Mouse (Mus musculus) CH12.LX (cell line): ENCODE measurements around the gene Psma6. TPM values are rescaled to one million over a fixed set of nuclear protein-coding genes. Genes with fewer than 3 reads are reported as not detected.

Source experiments
- DNase-seq: peaks from one replicate; pipeline ENCODE4 v3.0.0-alpha.2; 2013; ENCODE audit errors: extremely low read depth
- H3K27ac ChIP-seq: 2 replicates; pipeline ENCODE4 v1.5.1; 2012; ENCODE audit warnings: low read depth, mild to moderate bottlenecking, control low read depth, moderate library complexity; ENCODE audit not compliant: insufficient read depth
- H3K27me3 ChIP-seq: replicated peaks from 2 replicates; pipeline ENCODE3; 2012; ENCODE audit warnings: inconsistent platforms
- H3K36me3 ChIP-seq, 2 experiments: replicated peaks in 1 of 2; 2 replicates each; pipeline versions ENCODE3 to v1.6.1; 2012; ENCODE audit warnings: inconsistent platforms in 1 of 2, low read length in 1 of 2, mild to moderate bottlenecking in 1 of 2, mixed read lengths in 1 of 2, moderate library complexity in 1 of 2; ENCODE audit not compliant: control insufficient read depth in 1 of 2, insufficient read depth in 1 of 2
- H3K4me1 ChIP-seq, 2 experiments: 2 replicates each; pipeline ENCODE4 v1.6.1; 2012; ENCODE audit warnings: inconsistent platforms in 1 of 2, moderate library complexity in 1 of 2; ENCODE audit not compliant: insufficient read depth in 2 of 2, control insufficient read depth in 1 of 2
- H3K4me2 ChIP-seq: 2 replicates; pipeline ENCODE4 v1.6.1; 2012; ENCODE audit warnings: low read depth, mild to moderate bottlenecking, control low read depth; ENCODE audit not compliant: poor library complexity, insufficient read depth, severe bottlenecking
- H3K4me3 ChIP-seq, 3 experiments: fragments of 150-350 bp in 1 of 3; sonication (generic) in 1 of 3; replicated peaks in 1 of 3; 2 replicates each; pipeline versions ENCODE3 to v1.5.1; 2011 to 2012; ENCODE audit warnings: low read depth in 2 of 3, low read length in 2 of 3, mild to moderate bottlenecking in 2 of 3, moderate library complexity in 2 of 3, control low read depth in 1 of 3, improper control_type of control experiment in 1 of 3, inconsistent platforms in 1 of 3, mixed read lengths in 1 of 3; ENCODE audit not compliant: poor library complexity in 1 of 3
- H3K79me2 ChIP-seq: replicated peaks from 2 replicates; pipeline ENCODE4 v1.6.1; 2012; ENCODE audit warnings: mild to moderate bottlenecking, moderate library complexity; ENCODE audit not compliant: control insufficient read depth, poor library complexity, insufficient read depth, severe bottlenecking; ENCODE audit errors: extremely low read depth
- H3K9ac ChIP-seq: 2 replicates; pipeline ENCODE4 v1.6.1; 2012; ENCODE audit warnings: low read depth, mild to moderate bottlenecking, control low read depth, moderate library complexity; ENCODE audit not compliant: insufficient read depth
- H3K9me3 ChIP-seq: replicated peaks from 2 replicates; pipeline ENCODE3; 2012; ENCODE audit warnings: low read length, inconsistent platforms, mixed read lengths
- CHD1 ChIP-seq: IDR thresholded peaks from 2 replicates; pipeline ENCODE4 v1.6.1; 2012; ENCODE audit warnings: low read depth, low read length, improper control_type of control experiment, inconsistent platforms
- CHD2 ChIP-seq: IDR thresholded peaks from 2 replicates; pipeline ENCODE4 v1.6.1; 2011; ENCODE audit warnings: low read length, improper control_type of control experiment
- CTCF ChIP-seq, 2 experiments: IDR thresholded peaks in 1 of 2; conservative IDR thresholded peaks in 1 of 2; 2 replicates each; pipeline ENCODE4 v1.5.1; 2011 to 2012; ENCODE audit warnings: low read depth in 2 of 2, low read length in 2 of 2, improper control_type of control experiment in 1 of 2, inconsistent platforms in 1 of 2, mild to moderate bottlenecking in 1 of 2, moderate library complexity in 1 of 2
- E2F4 ChIP-seq: IDR thresholded peaks from 2 replicates; pipeline ENCODE4 v1.6.1; 2011; ENCODE audit warnings: low read depth, low read length, improper control_type of control experiment; ENCODE audit not compliant: insufficient replicate concordance
- ELF1 ChIP-seq: IDR thresholded peaks from 2 replicates; pipeline ENCODE4 v1.6.1; 2014; ENCODE audit warnings: low read depth, mild to moderate bottlenecking, inconsistent platforms, low read length, improper control_type of control experiment
- ETS1 ChIP-seq: conservative IDR thresholded peaks from 2 replicates; pipeline ENCODE4 v1.6.1; 2012; ENCODE audit warnings: low read depth, mild to moderate bottlenecking, inconsistent platforms, low read length, improper control_type of control experiment, moderate library complexity
- GABPA ChIP-seq: IDR thresholded peaks from 2 replicates; pipeline ENCODE4 v1.6.1; 2012; ENCODE audit warnings: low read depth, low read length, improper control_type of control experiment, inconsistent platforms; ENCODE audit not compliant: insufficient replicate concordance
- HCFC1 ChIP-seq: IDR thresholded peaks from 2 replicates; pipeline ENCODE4 v1.6.1; 2012; ENCODE audit warnings: low read depth, mild to moderate bottlenecking, inconsistent platforms, low read length, improper control_type of control experiment
- IRF4 ChIP-seq: IDR thresholded peaks from 2 replicates; pipeline ENCODE4 v1.6.1; 2014; ENCODE audit warnings: low read depth, mild to moderate bottlenecking, inconsistent platforms, low read length, improper control_type of control experiment
- JUN ChIP-seq: IDR thresholded peaks from 2 replicates; pipeline ENCODE4 v1.6.1; 2011; ENCODE audit warnings: low read depth, mild to moderate bottlenecking, low read length, improper control_type of control experiment, moderate library complexity; ENCODE audit not compliant: insufficient read depth
- KAT2A ChIP-seq: IDR thresholded peaks from 2 replicates; pipeline ENCODE4 v1.6.1; 2012; ENCODE audit warnings: low read length, improper control_type of control experiment, inconsistent platforms; ENCODE audit not compliant: insufficient replicate concordance
- MAFK ChIP-seq: IDR thresholded peaks from 2 replicates; pipeline ENCODE4 v1.6.1; 2011; ENCODE audit warnings: low read length, improper control_type of control experiment; ENCODE audit not compliant: insufficient replicate concordance
- MAX ChIP-seq: IDR thresholded peaks from 2 replicates; pipeline ENCODE4 v1.6.1; 2011; ENCODE audit warnings: low read length, improper control_type of control experiment
- MAZ ChIP-seq: IDR thresholded peaks from 2 replicates; pipeline ENCODE4 v1.6.1; 2012; ENCODE audit warnings: low read depth, mild to moderate bottlenecking, inconsistent platforms, low read length, improper control_type of control experiment, moderate library complexity
- MEF2A ChIP-seq: IDR thresholded peaks from 2 replicates; pipeline ENCODE4 v1.6.1; 2014; ENCODE audit warnings: low read depth, mild to moderate bottlenecking, inconsistent platforms, low read length, improper control_type of control experiment, borderline replicate concordance
- MYC ChIP-seq: IDR thresholded peaks from 2 replicates; pipeline ENCODE4 v1.6.1; 2011; ENCODE audit warnings: low read depth, mild to moderate bottlenecking, improper control_type of control experiment, low read length
- NELFE ChIP-seq: IDR thresholded peaks from 2 replicates; pipeline ENCODE4 v1.6.1; 2011; ENCODE audit warnings: low read depth, low read length, improper control_type of control experiment
- NRF1 ChIP-seq: IDR thresholded peaks from 2 replicates; pipeline ENCODE4 v1.6.1; 2014; ENCODE audit warnings: low read depth, mild to moderate bottlenecking, inconsistent platforms, low read length, improper control_type of control experiment, moderate library complexity
- PAX5 ChIP-seq: IDR thresholded peaks from 2 replicates; pipeline ENCODE4 v1.6.1; 2012; ENCODE audit warnings: low read length, inconsistent platforms, mixed read lengths
- POLR2A ChIP-seq: IDR thresholded peaks from 2 replicates; pipeline ENCODE4 v1.6.1; 2011; ENCODE audit warnings: low read depth, mild to moderate bottlenecking, improper control_type of control experiment, low read length
- POLR2AphosphoS2 ChIP-seq: IDR thresholded peaks from 2 replicates; pipeline ENCODE4 v1.6.1; 2011; ENCODE audit warnings: low read depth, low read length, improper control_type of control experiment
- SIN3A ChIP-seq: IDR thresholded peaks from 2 replicates; pipeline ENCODE4 v1.6.1; 2012; ENCODE audit warnings: low read length, improper control_type of control experiment, inconsistent platforms
- TCF12 ChIP-seq: IDR thresholded peaks from 2 replicates; pipeline ENCODE4 v1.6.1; 2014; ENCODE audit warnings: low read depth, mild to moderate bottlenecking, inconsistent platforms, low read length, improper control_type of control experiment
- USF2 ChIP-seq: conservative IDR thresholded peaks from 2 replicates; pipeline ENCODE4 v1.6.1; 2011; ENCODE audit warnings: low read depth, low read length, improper control_type of control experiment
- ZC3H11A ChIP-seq: IDR thresholded peaks from 2 replicates; pipeline ENCODE4 v1.6.1; 2012; ENCODE audit warnings: low read depth, mild to moderate bottlenecking, inconsistent platforms, low read length, improper control_type of control experiment
- ZKSCAN1 ChIP-seq: IDR thresholded peaks from 2 replicates; pipeline ENCODE4 v1.6.1; 2012; ENCODE audit warnings: low read depth, inconsistent platforms, low read length, improper control_type of control experiment, borderline replicate concordance
- ZMIZ1 ChIP-seq: IDR thresholded peaks from 2 replicates; pipeline ENCODE4 v1.6.1; 2012; ENCODE audit warnings: low read depth, mild to moderate bottlenecking, inconsistent platforms, low read length, improper control_type of control experiment
- ZNF384 ChIP-seq: IDR thresholded peaks from 2 replicates; pipeline ENCODE4 v1.6.1; 2012; ENCODE audit warnings: low read depth, low read length, improper control_type of control experiment, inconsistent platforms
- dilution Hi-C: fragments of 300-500 bp; cut with MboI; formaldehyde crosslinking; loops from 2 replicates; pipeline ENCODE4 v1.14.3; 2020; ENCODE audit warnings: low sequenced_read_pairs; ENCODE audit not compliant: extremely low pct_unique_long_range_greater_than_20kb, extremely low pct_ligation_motif_present
- in situ Hi-C: fragments of 300-500 bp; cut with MboI; formaldehyde crosslinking; loops from 3 replicates; pipeline ENCODE4 v1.14.3; 2019; ENCODE audit warnings: low sequenced_read_pairs, low pct_ligation_motif_present, low pct_unique_long_range_greater_than_20kb, mixed read lengths
- polyA plus RNA-seq: library from polyadenylated mRNA; unstranded; fragments of >175 nt; gene quantifications from 2 replicates; pipeline ENCODE4 v1.2.1, GENCODE M21; 2012; ENCODE audit warnings: low read depth; ENCODE audit not compliant: insufficient read length
- total RNA-seq, 2 experiments: library from RNA; depleted of rRNA; stranded (reverse); fragments of 300-350 nt in 1 of 2; fragments of >200 nt in 1 of 2; gene quantifications; 2 replicates each; pipeline ENCODE4 v1.2.3; 2012 to 2014

Gene Psma6
- total and polyA plus RNA-seq, 3 experiments, result 271 to 585 (median 307) TPM

GRCm38 (mm10) chr12:55343998-55344397 lies 40.0 kb upstream of the Psma6 start:
- Histone ChIP-seq H3K4me2 (no peak overlapping the region), H3K27me3 (no peaks in the 10 kb centered on the region), H3K9me3 (no peaks in the 10 kb centered on the region), H3K9ac (no peak overlapping the region), H3K36me3 (peaks cover 5 to 52% of the 10 kb centered on the region in 2 experiments), H3K4me3 (no peak overlapping the region), H3K27ac (no peak overlapping the region), H3K79me2 (no peaks in the 10 kb centered on the region), H3K4me1 (peaks cover 5 to 15% of the 10 kb centered on the region in 2 experiments)
- dilution Hi-C loops (no loop called here), in situ Hi-C loops (no loop called here)
- no peak for DNase-seq
- no peak for TF ChIP-seq ELF1
- no peak for TF ChIP-seq CHD1
- TF ChIP-seq NELFE, result no peak
- no peak for TF ChIP-seq PAX5
- TF ChIP-seq ZKSCAN1, result no peak
- no peak for TF ChIP-seq POLR2AphosphoS2
- no peak for TF ChIP-seq JUN
- TF ChIP-seq ZC3H11A, result no peak
- no peak for TF ChIP-seq SIN3A
- TF ChIP-seq ZNF384, result no peak
- no peak for TF ChIP-seq CTCF (conservative IDR thresholded peaks at IDR 0.05 in 1 of 2, IDR thresholded peaks at IDR 0.05 in 1 of 2; ENCODE audit: low read depth in 2 of 2, low read length in 2 of 2)
- no peak for TF ChIP-seq KAT2A
- TF ChIP-seq IRF4, result no peak
- no peak for TF ChIP-seq HCFC1
- TF ChIP-seq POLR2A, result no peak
- no peak for TF ChIP-seq MYC
- no peak for TF ChIP-seq USF2
- TF ChIP-seq MAX, result no peak
- no peak for TF ChIP-seq MAZ

- Histone ChIP-seq H3K27me3 (no peaks in the 10 kb centered on the region), H3K9me3 (no peaks in the 10 kb centered on the region), H3K9ac (no peak overlapping the region), H3K79me2 (no peaks in the 10 kb centered on the region), H3K36me3 (peaks cover 3 to 47% of the 10 kb centered on the region in 2 experiments), H3K27ac (no peak overlapping the region), H3K4me2 (no peak overlapping the region), H3K4me3 (no peak overlapping the region), H3K4me1 (peaks cover 5 to 15% of the 10 kb centered on the region in 2 experiments)
- TF ChIP-seq NELFE (no peak), POLR2AphosphoS2 (no peak), E2F4 (no peak), TCF12 (no peak), ZNF384 (no peak), PAX5 (no peak), GABPA (no peak), HCFC1 (no peak), ELF1 (no peak), MAZ (no peak), CHD1 (no peak), MAFK (no peak), ZC3H11A (no peak), POLR2A (no peak), MAX (no peak), NRF1 (no peak), ETS1 (no peak), ZMIZ1 (no peak), MEF2A (no peak), CHD2 (no peak)
- DNase-seq, result no peak
- in situ Hi-C loops (no loop called here), dilution Hi-C loops (no loop called here)
Observed at GRCm38 (mm10) chr12:55344583-55344982, 39.4 kb upstream of the Psma6 start.
